Mouse (Mus musculus): ENCODE measurements around the gene Zfp276. TPM values are rescaled to one million over a fixed set of nuclear protein-coding genes. Genes with fewer than 3 reads are reported as not detected.
"Not testable (repeated sequence)": the region's sequence is repeated elsewhere in the genome, so short reads cannot be mapped to it uniquely, and the experiment has no call there.

Zfp276 gene
- polyA plus RNA-seq, 1 experiment from 2014 or later: 20.4 TPM

DNA sequence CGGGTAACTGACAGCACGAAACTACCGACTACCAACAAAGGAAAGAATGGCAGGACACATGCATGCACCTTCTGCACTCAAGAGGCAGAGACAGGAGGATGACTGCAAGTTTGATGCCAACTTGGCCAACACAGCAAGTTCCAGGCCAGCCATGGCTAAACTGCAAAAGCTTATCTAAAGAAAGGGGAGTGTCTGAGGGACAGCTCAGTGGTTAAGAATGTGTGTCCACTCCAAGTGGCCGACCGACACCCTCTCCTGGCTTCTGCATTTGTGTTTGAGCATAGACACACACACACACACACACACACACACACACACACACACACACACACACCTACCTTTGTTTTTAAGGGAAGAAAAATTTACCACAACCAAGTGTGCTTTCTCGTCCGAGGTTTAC is 24.4 kb downstream of the Zfp276 start:
- WGBS: 82% methylated on average over 7 of the region's 7 CpGs
- no peaks in the 10 kb centered on the region for H3K4me1 ChIP-seq (ENCODE audit: control insufficient read depth, insufficient read depth, low read length)

DNA sequence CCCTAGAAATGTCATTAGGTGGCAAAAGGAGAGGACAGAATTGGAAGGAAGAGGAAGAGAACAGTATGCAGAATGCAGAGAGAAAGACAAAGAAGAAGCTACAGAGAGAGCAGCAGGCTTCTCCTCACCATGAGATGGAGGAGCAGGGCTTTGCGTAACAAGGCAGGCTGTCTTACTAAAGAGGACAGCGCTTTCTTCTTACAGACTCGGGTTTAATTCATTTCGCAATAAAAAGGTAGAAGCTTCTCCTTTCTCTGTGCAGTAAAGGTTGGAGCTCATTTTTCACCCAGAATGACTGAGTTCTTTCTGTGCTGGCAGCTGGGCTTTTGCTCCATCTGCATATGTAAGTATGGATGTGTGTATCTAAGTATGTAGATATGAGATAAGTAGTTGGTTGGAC is 25.8 kb downstream of the Zfp276 start:
- no peaks in the 10 kb centered on the region for H3K9me3 ChIP-seq (ENCODE audit: control insufficient read depth, low read length)
- H3K4me2 ChIP-seq (replicated peaks; ENCODE audit: low read depth, low read length): no peak overlapping the region
- WGBS: 95% methylated on average over 4 of the region's 4 CpGs
- no peaks in the 10 kb centered on the region for H3K4me1 ChIP-seq (ENCODE audit: control insufficient read depth, insufficient read depth, low read length)
- H3K9ac ChIP-seq (ENCODE audit: low read depth, low read length): no peak overlapping the region
- no peak overlapping the region for H3K4me3 ChIP-seq (ENCODE audit: low read length)
- no peak overlapping the region for H3K27ac ChIP-seq (ENCODE audit: low read depth, low read length)
- no peaks in the 10 kb centered on the region for H3K27me3 ChIP-seq (ENCODE audit: control insufficient read depth, insufficient read depth, low read length)
- peaks cover 35% of the 10 kb centered on the region for H3K36me3 ChIP-seq (ENCODE audit: control insufficient read depth, insufficient read depth, low read length)
- no peak for ATAC-seq (ENCODE audit: low FRiP score, low TSS enrichment)

More for the DNA sequence above, 24.4 kb downstream of the Zfp276 start:
- Histone ChIP-seq H3K9ac (ENCODE audit: low read depth, low read length) (no peak overlapping the region), H3K36me3 (ENCODE audit: control insufficient read depth, insufficient read depth, low read length) (peaks cover 48% of the 10 kb centered on the region), H3K27me3 (ENCODE audit: control insufficient read depth, insufficient read depth, low read length) (no peaks in the 10 kb centered on the region), H3K9me3 (ENCODE audit: control insufficient read depth, low read length) (no peaks in the 10 kb centered on the region), H3K4me3 (ENCODE audit: low read length) (no peak overlapping the region), H3K4me2 (replicated peaks; ENCODE audit: low read depth, low read length) (no peak overlapping the region), H3K27ac (ENCODE audit: low read depth, low read length) (no peak overlapping the region)
- ATAC-seq (ENCODE audit: low FRiP score, low TSS enrichment): no peak

GRCm38 (mm10) chr8:123280302-123281094 is 26.5 kb downstream of the Zfp276 start:
- Histone ChIP-seq H3K27me3 (ENCODE audit: control insufficient read depth, insufficient read depth, low read length) (no peaks in the 10 kb centered on the region), H3K4me1 (ENCODE audit: control insufficient read depth, insufficient read depth, low read length) (no peaks in the 10 kb centered on the region), H3K9me3 (ENCODE audit: control insufficient read depth, low read length) (no peaks in the 10 kb centered on the region), H3K36me3 (ENCODE audit: control insufficient read depth, insufficient read depth, low read length) (peaks cover 34% of the 10 kb centered on the region), H3K4me3 (ENCODE audit: low read length) (no peak overlapping the region), H3K27ac (ENCODE audit: low read depth, low read length) (no peak overlapping the region), H3K9ac (ENCODE audit: low read depth, low read length) (no peak overlapping the region), H3K4me2 (replicated peaks; ENCODE audit: low read depth, low read length) (no peak overlapping the region)
- WGBS: 85% methylated on average over 13 of the region's 13 CpGs
- no peak for ATAC-seq (ENCODE audit: low FRiP score, low TSS enrichment)

DNA sequence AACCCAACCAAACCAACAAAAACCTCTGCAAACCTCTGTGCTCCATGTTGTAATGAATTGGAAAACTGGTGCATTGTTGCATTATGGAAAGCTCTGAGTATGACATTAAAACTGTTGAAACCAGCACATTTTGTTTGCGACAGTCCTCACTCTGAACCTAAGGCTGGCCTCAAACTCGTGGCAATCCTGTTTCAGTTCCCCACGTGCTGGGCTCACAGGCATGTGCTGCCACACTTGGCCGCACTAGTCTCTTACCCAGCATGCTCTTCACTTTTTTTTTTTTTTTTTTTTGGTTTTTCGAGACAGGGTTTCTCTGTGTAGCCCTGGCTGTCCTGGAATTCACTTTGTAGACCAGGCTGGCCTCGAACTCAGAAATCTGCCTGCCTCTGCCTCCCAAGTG is 29.0 kb downstream of the Zfp276 start:
- not testable (repeated sequence) for H3K9me3 ChIP-seq (ENCODE audit: control insufficient read depth, low read length); H3K4me1 ChIP-seq (ENCODE audit: control insufficient read depth, insufficient read depth, low read length); H3K9ac ChIP-seq (ENCODE audit: low read depth, low read length); H3K27ac ChIP-seq (ENCODE audit: low read depth, low read length); H3K4me2 ChIP-seq (replicated peaks; ENCODE audit: low read depth, low read length); H3K4me3 ChIP-seq (ENCODE audit: low read length); ATAC-seq (ENCODE audit: low FRiP score, low TSS enrichment); H3K27me3 ChIP-seq (ENCODE audit: control insufficient read depth, insufficient read depth, low read length)
- 88% methylated on average over 5 of the region's 6 CpGs for WGBS
- H3K36me3 ChIP-seq (ENCODE audit: control insufficient read depth, insufficient read depth, low read length): peaks cover 35% of the 10 kb centered on the region

DNA sequence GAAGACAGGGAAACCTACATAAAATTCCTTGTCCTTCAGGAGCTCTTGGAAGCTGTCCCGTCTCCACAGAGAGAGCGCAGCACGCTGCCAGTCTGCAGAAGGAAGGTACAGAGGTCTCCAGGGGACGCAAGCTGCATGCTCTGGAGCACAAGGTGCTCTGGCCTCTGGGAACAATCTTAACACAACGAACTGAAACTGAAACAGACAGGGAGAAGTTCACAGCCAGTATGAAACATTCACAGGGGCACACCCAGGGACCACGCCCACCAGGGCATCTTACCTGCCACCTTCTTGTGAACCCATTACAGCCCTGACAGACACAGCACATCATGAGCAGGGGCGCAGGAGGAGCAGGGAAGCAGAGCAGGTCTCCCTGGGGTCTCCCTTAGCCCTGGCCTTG is 30.0 kb downstream of the Zfp276 start:
- H3K4me1 ChIP-seq (ENCODE audit: control insufficient read depth, insufficient read depth, low read length): no peaks in the 10 kb centered on the region
- no peak overlapping the region for H3K4me3 ChIP-seq (ENCODE audit: low read length)
- H3K9ac ChIP-seq (ENCODE audit: low read depth, low read length): no peak overlapping the region
- no peaks in the 10 kb centered on the region for H3K9me3 ChIP-seq (ENCODE audit: control insufficient read depth, low read length)
- no peak for ATAC-seq (ENCODE audit: low FRiP score, low TSS enrichment)
- 90% methylated on average over 7 of the region's 7 CpGs for WGBS
- H3K36me3 ChIP-seq (ENCODE audit: control insufficient read depth, insufficient read depth, low read length): peaks cover 45% of the 10 kb centered on the region
- H3K4me2 ChIP-seq (replicated peaks; ENCODE audit: low read depth, low read length): no peak overlapping the region
- no peaks in the 10 kb centered on the region for H3K27me3 ChIP-seq (ENCODE audit: control insufficient read depth, insufficient read depth, low read length)
- H3K27ac ChIP-seq (ENCODE audit: low read depth, low read length): no peak overlapping the region

GRCm38 (mm10) chr8:123284493-123284892 is 30.5 kb downstream of the Zfp276 start:
- Histone ChIP-seq H3K4me3 (ENCODE audit: low read length) (no peak overlapping the region), H3K4me2 (replicated peaks; ENCODE audit: low read depth, low read length) (no peak overlapping the region), H3K9ac (ENCODE audit: low read depth, low read length) (no peak overlapping the region), H3K4me1 (ENCODE audit: control insufficient read depth, insufficient read depth, low read length) (no peaks in the 10 kb centered on the region), H3K36me3 (ENCODE audit: control insufficient read depth, insufficient read depth, low read length) (peaks cover 50% of the 10 kb centered on the region), H3K27ac (ENCODE audit: low read depth, low read length) (no peak overlapping the region), H3K9me3 (ENCODE audit: control insufficient read depth, low read length) (no peaks in the 10 kb centered on the region), H3K27me3 (ENCODE audit: control insufficient read depth, insufficient read depth, low read length) (no peaks in the 10 kb centered on the region)
- no peak for ATAC-seq (ENCODE audit: low FRiP score, low TSS enrichment)
- 88% methylated on average over 5 of the region's 5 CpGs for WGBS

DNA sequence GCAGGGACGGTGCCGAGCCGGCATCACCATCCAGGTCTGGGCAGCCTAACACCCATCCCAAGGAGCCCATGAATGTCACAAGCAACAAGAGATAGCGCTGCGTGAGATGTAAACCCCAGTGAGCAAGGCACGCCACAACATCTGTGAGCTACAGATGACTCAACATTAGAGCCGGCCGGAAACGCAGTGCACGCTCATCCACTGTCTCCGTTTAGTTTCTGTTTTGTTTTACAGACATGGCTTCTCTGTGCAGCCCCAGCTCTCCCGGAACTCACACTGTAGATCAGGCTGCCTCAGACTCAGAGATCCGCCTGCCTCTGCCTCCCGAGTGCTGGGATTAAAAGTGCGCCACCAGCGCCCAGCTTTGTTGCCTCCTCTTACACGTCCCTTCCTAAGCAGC is 33.4 kb downstream of the Zfp276 start:
- H3K4me1 ChIP-seq (ENCODE audit: control insufficient read depth, insufficient read depth, low read length): no peaks in the 10 kb centered on the region
- no peak overlapping the region for H3K9ac ChIP-seq (ENCODE audit: low read depth, low read length)
- no peak overlapping the region for H3K4me3 ChIP-seq (ENCODE audit: low read length)
- 95% methylated on average over 17 of the region's 17 CpGs for WGBS
- no peaks in the 10 kb centered on the region for H3K9me3 ChIP-seq (ENCODE audit: control insufficient read depth, low read length)
- H3K27ac ChIP-seq (ENCODE audit: low read depth, low read length): no peak overlapping the region
- H3K36me3 ChIP-seq (ENCODE audit: control insufficient read depth, insufficient read depth, low read length): peaks cover 41% of the 10 kb centered on the region
- no peaks in the 10 kb centered on the region for H3K27me3 ChIP-seq (ENCODE audit: control insufficient read depth, insufficient read depth, low read length)
- no peak overlapping the region for H3K4me2 ChIP-seq (replicated peaks; ENCODE audit: low read depth, low read length)
- no peak for ATAC-seq (ENCODE audit: low FRiP score, low TSS enrichment)

DNA sequence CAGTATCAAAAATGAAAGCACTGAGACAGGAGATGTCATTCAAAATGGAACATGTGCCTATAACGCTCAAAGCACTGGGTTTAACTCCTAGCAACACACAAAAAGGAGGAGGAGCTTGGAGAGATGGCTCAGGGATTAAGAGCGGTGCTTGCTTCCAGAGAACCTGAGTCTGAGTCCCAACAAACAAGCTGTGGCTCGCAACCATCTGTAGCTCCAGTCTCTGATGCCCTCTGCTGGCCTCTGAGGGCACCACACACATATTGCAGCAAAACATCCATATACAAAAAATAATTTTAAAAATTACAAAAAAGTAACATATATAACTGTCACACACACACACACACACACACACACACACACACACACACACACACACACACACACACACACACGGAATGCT is 36.2 kb downstream of the Zfp276 start:
- Histone ChIP-seq H3K4me1 (ENCODE audit: control insufficient read depth, insufficient read depth, low read length) (no peaks in the 10 kb centered on the region), H3K36me3 (ENCODE audit: control insufficient read depth, insufficient read depth, low read length) (peaks cover 45% of the 10 kb centered on the region), H3K27me3 (ENCODE audit: control insufficient read depth, insufficient read depth, low read length) (no peaks in the 10 kb centered on the region), H3K4me2 (replicated peaks; ENCODE audit: low read depth, low read length) (no peak overlapping the region), H3K9me3 (ENCODE audit: control insufficient read depth, low read length) (no peaks in the 10 kb centered on the region), H3K27ac (ENCODE audit: low read depth, low read length) (no peak overlapping the region), H3K9ac (ENCODE audit: low read depth, low read length) (no peak overlapping the region), H3K4me3 (ENCODE audit: low read length) (no peak overlapping the region)
- 77% methylated on average over 4 of the region's 4 CpGs for WGBS
- no peak for ATAC-seq (ENCODE audit: low FRiP score, low TSS enrichment)

- 92% methylated on average over 8 of the region's 8 CpGs for WGBS
- Histone ChIP-seq H3K4me3 (ENCODE audit: low read length) (no peak overlapping the region), H3K27ac (ENCODE audit: low read depth, low read length) (no peak overlapping the region), H3K27me3 (ENCODE audit: control insufficient read depth, insufficient read depth, low read length) (no peaks in the 10 kb centered on the region), H3K4me2 (replicated peaks; ENCODE audit: low read depth, low read length) (no peak overlapping the region), H3K9ac (ENCODE audit: low read depth, low read length) (no peak overlapping the region), H3K4me1 (ENCODE audit: control insufficient read depth, insufficient read depth, low read length) (no peaks in the 10 kb centered on the region), H3K9me3 (ENCODE audit: control insufficient read depth, low read length) (no peaks in the 10 kb centered on the region), H3K36me3 (ENCODE audit: control insufficient read depth, insufficient read depth, low read length) (peaks cover 44% of the 10 kb centered on the region)
- no peak for ATAC-seq (ENCODE audit: low FRiP score, low TSS enrichment)
These were observed 36.7 kb downstream of the Zfp276 start for GRCm38 (mm10) chr8:123290679-123291078.
